Mouse (Mus musculus) C2C12 (cell line): ENCODE measurements around the gene Coq5. TPM values are rescaled to one million over a fixed set of nuclear protein-coding genes. Genes with fewer than 3 reads are reported as not detected.

Experiments
- H3K27me3 ChIP-seq: one replicate; pipeline ENCODE4 v1.6.1; 2011; ENCODE audit not compliant: control insufficient read depth, insufficient read depth, insufficient read length
- H3K36me3 ChIP-seq: one replicate; pipeline ENCODE4 v1.6.1; 2011; ENCODE audit not compliant: control insufficient read depth, insufficient read depth
- H3K4me3 ChIP-seq: one replicate; pipeline ENCODE4 v1.5.1; 2011; ENCODE audit warnings: mild to moderate bottlenecking, control low read depth; ENCODE audit not compliant: poor library complexity, insufficient read depth, severe bottlenecking
- H3K79me2 ChIP-seq: one replicate; pipeline ENCODE4 v1.6.1; 2011; ENCODE audit not compliant: control insufficient read depth, insufficient read depth
- H3K79me3 ChIP-seq: one replicate; pipeline ENCODE4 v1.6.1; 2011; ENCODE audit warnings: low read depth, control low read depth
- H3ac ChIP-seq: one replicate; pipeline ENCODE3; 2011; ENCODE audit warnings: low read depth; ENCODE audit not compliant: control insufficient read depth, insufficient read length
- CEBPB ChIP-seq: IDR thresholded peaks from one replicate; pipeline ENCODE4 v1.6.1; 2011; ENCODE audit warnings: low read depth, mild to moderate bottlenecking, control low read depth, moderate library complexity
- CTCF ChIP-seq: IDR thresholded peaks from one replicate; pipeline ENCODE4 v1.5.1; 2011; ENCODE audit not compliant: control insufficient read depth, insufficient read depth, insufficient read length
- FOSL1 ChIP-seq: IDR thresholded peaks from one replicate; pipeline ENCODE4 v1.8.0; 2011; ENCODE audit warnings: mild to moderate bottlenecking, low read length; ENCODE audit not compliant: poor library complexity, insufficient read depth, severe bottlenecking
- MAX ChIP-seq: IDR thresholded peaks from one replicate; pipeline ENCODE4 v1.6.1; 2011; ENCODE audit warnings: mild to moderate bottlenecking, control low read depth
- MYOD1 ChIP-seq: IDR thresholded peaks from one replicate; pipeline ENCODE4 v1.6.1; 2011; ENCODE audit warnings: low read depth; ENCODE audit not compliant: control insufficient read depth, insufficient read length
- MYOG ChIP-seq: IDR thresholded peaks from one replicate; pipeline ENCODE4 v1.6.1; 2011; ENCODE audit not compliant: control insufficient read depth, insufficient read length; ENCODE audit errors: extremely low read depth
- USF1 ChIP-seq: IDR thresholded peaks from one replicate; pipeline ENCODE4 v1.6.1; 2011; ENCODE audit warnings: low read depth, mild to moderate bottlenecking, control low read depth, moderate library complexity
- polyA plus RNA-seq: library from polyadenylated mRNA; unstranded; fragments of >200 nt; fragmentation: generic; extraction: Trizol; gene quantifications from one replicate; pipeline ENCODE4 v1.2.1, GENCODE M21; 2012; ENCODE audit warnings: missing spikeins

Coq5 gene
- polyA plus RNA-seq, 1 experiment = 27.6 TPM

DNA sequence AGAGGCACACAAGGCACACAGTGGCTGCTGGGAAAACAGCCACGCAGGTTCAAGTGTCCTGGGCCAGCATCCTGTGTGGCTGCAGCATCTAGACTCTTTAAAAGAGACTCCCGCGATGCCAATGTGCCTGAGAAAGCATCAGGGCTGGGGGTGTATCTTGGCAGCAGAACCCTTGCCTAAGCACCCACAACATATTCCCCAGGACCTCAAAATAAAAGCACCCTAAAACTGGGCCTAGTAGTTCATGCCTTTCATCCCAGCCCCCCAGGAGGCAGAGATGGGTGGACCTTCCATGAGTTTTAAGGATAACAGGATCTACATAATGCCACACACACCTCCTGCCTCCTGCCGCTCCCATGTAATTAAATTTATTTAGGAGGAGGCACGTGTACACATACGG, 44.9 kb upstream of the Coq5 start:
- Histone ChIP-seq H3ac (no peak overlapping the region), H3K79me2 (peaks cover 15% of the 10 kb centered on the region), H3K4me3 (no peak overlapping the region), H3K79me3 (peaks cover 6% of the 10 kb centered on the region), H3K36me3 (peaks cover under 1% of the 10 kb centered on the region), H3K27me3 (no peaks in the 10 kb centered on the region)
- TF ChIP-seq MAX (no peak), CEBPB (no peak), USF1 (no peak), MYOG (no peak), FOSL1 (no peak), CTCF (no peak), MYOD1 (no peak)

DNA sequence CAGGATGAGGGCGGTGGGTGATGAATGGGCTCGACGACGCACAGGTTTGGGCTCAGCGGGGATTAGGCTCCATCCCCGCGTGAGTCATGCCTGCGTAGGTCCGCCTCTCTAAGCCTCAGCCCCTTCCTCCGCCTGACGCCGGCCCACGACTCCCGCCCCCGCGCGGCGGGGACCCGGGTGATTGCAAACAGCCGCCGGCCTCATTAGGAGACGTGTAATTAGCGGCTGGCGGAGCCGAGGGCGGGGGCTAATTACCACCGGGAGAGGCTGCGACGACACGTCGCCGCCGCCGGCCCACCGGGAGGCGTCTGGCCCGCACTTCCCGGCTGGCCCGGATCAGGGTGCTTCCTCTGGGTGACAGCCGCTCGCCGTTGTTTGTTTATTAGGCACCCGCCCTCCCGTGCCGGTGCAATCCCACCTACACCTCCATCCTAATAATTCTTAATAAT, 44.1 kb upstream of the Coq5 start:
- Histone ChIP-seq H3K79me2 (peaks cover 22% of the 10 kb centered on the region), H3K4me3 (peak overlapping the region; percentile 39), H3K79me3 (peaks cover 6% of the 10 kb centered on the region), H3ac (peak overlapping the region; percentile 62), H3K36me3 (peaks cover 9% of the 10 kb centered on the region), H3K27me3 (no peaks in the 10 kb centered on the region)
- TF ChIP-seq CTCF (no peak), FOSL1 (no peak), MYOD1 (no peak), MAX (no peak), USF1 (no peak), CEBPB (no peak), MYOG (no peak)

DNA sequence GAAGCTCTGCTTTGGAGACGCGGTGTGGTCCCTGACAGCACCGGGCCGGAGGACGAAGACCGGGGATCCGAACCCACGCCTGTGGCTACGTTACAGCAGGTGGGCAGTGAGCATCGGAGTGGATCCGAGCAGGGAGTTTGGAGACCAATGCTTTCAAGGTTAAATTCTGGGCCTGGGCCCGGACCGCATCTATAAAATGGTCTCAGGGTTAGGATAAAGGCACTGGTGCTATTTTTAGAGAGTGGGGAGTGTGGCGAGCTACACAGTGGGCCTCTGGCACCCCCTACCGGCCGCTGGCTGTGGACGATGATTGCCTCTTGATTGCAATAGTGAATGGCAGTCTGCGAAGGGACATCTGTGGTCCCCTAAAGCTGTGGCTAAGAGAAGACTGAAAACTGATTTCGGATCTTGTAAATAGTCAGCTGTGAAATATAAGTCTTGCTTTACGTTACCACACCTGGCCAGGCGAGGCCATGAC, 43.6 kb upstream of the Coq5 start, which contains the start of gene Pop5:
Gene Pop5 (plus strand): TSS at position 51 of the 478 bp plus-strand sequence.
- Histone ChIP-seq H3K27me3 (no peaks in the 10 kb centered on the region), H3K79me2 (peaks cover 22% of the 10 kb centered on the region), H3K79me3 (peaks cover 7% of the 10 kb centered on the region), H3ac (peak within 1 kb of the TSS; percentile 62), H3K4me3 (peak within 1 kb of the TSS; percentile 39), H3K36me3 (peaks cover 14% of the 10 kb centered on the region)
- TF ChIP-seq MYOG = no peak
- TF ChIP-seq CTCF = peak; percentile 87

DNA sequence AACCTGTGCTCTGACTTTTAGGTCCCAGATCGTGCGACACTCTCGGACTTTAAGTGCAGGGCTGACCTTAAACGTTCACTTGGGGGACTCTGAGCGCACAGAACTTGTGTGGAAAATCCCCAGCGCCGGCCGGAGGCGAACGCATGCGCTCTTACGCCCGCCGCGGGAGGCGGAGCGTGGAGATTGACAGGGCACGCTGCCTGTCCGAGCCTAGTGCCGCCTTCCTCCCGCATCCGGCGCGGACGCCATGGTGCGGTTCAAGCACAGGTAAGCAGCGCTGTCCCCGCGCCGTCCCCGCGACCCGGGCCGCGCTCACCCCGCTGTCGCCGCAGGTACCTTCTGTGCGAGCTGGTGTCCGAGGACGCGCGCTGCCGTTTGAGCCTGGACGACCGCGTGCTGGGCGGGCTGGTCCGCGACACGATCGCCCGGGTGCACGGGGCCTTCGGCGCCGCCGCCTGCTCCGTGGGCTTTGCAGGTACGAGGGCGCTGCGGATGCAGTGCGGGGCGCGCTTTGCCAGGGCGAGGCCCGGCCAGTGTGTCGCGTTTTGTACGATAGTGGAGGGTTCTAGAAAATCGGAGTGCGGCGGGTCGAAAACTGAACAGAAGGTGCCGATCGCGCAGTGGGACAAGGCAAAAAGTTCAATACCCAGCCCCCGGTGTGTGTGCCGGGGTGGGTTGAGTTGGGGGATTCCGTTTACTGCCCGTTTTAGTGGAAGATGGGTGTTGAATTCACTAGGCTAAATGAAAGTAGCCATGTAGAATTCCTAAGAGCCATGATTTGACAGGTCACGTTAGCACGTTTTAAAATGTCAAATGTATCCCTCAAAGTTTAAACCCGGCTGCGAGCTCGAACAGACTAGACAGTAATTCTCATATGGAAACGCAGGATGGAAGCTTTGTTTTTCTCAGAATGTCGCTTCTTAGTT, 41.4 kb upstream of the Coq5 start:
- H3K79me3 ChIP-seq = peaks cover 7% of the 10 kb centered on the region
- TF ChIP-seq MYOG (no peak), USF1 (no peak), MAX (peak; percentile 44)
- H3K4me3 ChIP-seq = peak overlapping the region; percentile 68

GRCm38 (mm10) chr5:115238729-115239195, 40.7 kb upstream of the Coq5 start:
- H3K36me3 ChIP-seq = peaks cover 43% of the 10 kb centered on the region
- no peak overlapping the region for H3ac ChIP-seq
- H3K27me3 ChIP-seq = no peaks in the 10 kb centered on the region
- peaks cover 22% of the 10 kb centered on the region for H3K79me2 ChIP-seq
- TF ChIP-seq FOSL1 (no peak), CTCF (no peak), CEBPB (no peak), USF1 (no peak), MAX (no peak), MYOD1 (no peak), MYOG (no peak)
- peak overlapping the region; percentile 68 for H3K4me3 ChIP-seq
- peaks cover 7% of the 10 kb centered on the region for H3K79me3 ChIP-seq

More for the DNA sequence above, 41.4 kb upstream of the Coq5 start:
- H3ac ChIP-seq = peak overlapping the region; percentile 76
- no peaks in the 10 kb centered on the region for H3K27me3 ChIP-seq
- peaks cover 22% of the 10 kb centered on the region for H3K79me2 ChIP-seq
- H3K36me3 ChIP-seq = peaks cover 36% of the 10 kb centered on the region
